Mouse (Mus musculus) retina, embryonic 14.5 days (tissue): ENCODE results near the gene Fam217b.

Experiments
- DNase-seq: peaks from one replicate; pipeline ENCODE4 v3.0.0-alpha.2; 2015; ENCODE audit warnings: low spot score

The Fam217b gene

GRCm38 (mm10) chr2:178414261-178415149 is at the start of gene Fam217b, which contains the start of gene Ppp1r3d:
Fam217b (plus strand) TSS chr2:178414524.
Ppp1r3d (minus strand) TSS chr2:178414472.
- DNase-seq, result peak; percentile 60

GRCm38 (mm10) chr2:178407053-178407815 is 7.1 kb upstream of the Fam217b start, which contains the start of gene Sycp2:
Sycp2 (minus strand) TSS chr2:178407685.
- DNase-seq, result no peak

GRCm38 (mm10) chr2:178409024-178409423 is 5.3 kb upstream of the Fam217b start:
- DNase-seq, result no peak

- no peak for DNase-seq
These were observed 4.0 kb upstream of the Fam217b start for GRCm38 (mm10) chr2:178410286-178410685.

- peak; percentile 32 for DNase-seq
These were observed 1.7 kb upstream of the Fam217b start for GRCm38 (mm10) chr2:178412598-178412997.

- peak; percentile 44 for DNase-seq
These were observed 1.2 kb upstream of the Fam217b start for GRCm38 (mm10) chr2:178413081-178413480.

- no peak for DNase-seq
These were observed 653 bp upstream of the Fam217b start for GRCm38 (mm10) chr2:178413481-178414260.

- peak; percentile 31 for DNase-seq
These were observed 775 bp downstream of the Fam217b start for GRCm38 (mm10) chr2:178415150-178415448.

GRCm38 (mm10) chr2:178416427-178416826 is 2.1 kb downstream of the Fam217b start:
- no peak for DNase-seq

- DNase-seq, result no peak
These were observed 2.6 kb downstream of the Fam217b start for GRCm38 (mm10) chr2:178416970-178417369.

- DNase-seq, result no peak
These were observed 6.3 kb downstream of the Fam217b start for GRCm38 (mm10) chr2:178420576-178420975.

- DNase-seq, result no peak
These were observed 7.3 kb downstream of the Fam217b start for GRCm38 (mm10) chr2:178421603-178422002.

- no peak for DNase-seq
These were observed 7.9 kb downstream of the Fam217b start for GRCm38 (mm10) chr2:178422186-178422585.

- DNase-seq, result no peak
These were observed 8.9 kb downstream of the Fam217b start for GRCm38 (mm10) chr2:178423223-178423622.

GRCm38 (mm10) chr2:178426229-178426628 is 11.9 kb downstream of the Fam217b start:
- DNase-seq, result peak; percentile 69

- no peak for DNase-seq
These were observed 12.9 kb downstream of the Fam217b start for GRCm38 (mm10) chr2:178427181-178427580.

GRCm38 (mm10) chr2:178428183-178428582 is 13.9 kb downstream of the Fam217b start:
- DNase-seq, result no peak

GRCm38 (mm10) chr2:178428676-178429075 is 14.4 kb downstream of the Fam217b start:
- no peak for DNase-seq

- DNase-seq, result no peak
These were observed 15.1 kb downstream of the Fam217b start for GRCm38 (mm10) chr2:178429426-178429825.

GRCm38 (mm10) chr2:178430231-178430630 is 15.9 kb downstream of the Fam217b start, which contains the start of gene Cdh26:
Cdh26 (plus strand) TSS chr2:178430531.
- DNase-seq, result no peak

- no peak for DNase-seq
These were observed 19.2 kb downstream of the Fam217b start for GRCm38 (mm10) chr2:178433495-178433894.

- no peak for DNase-seq
These were observed 19.6 kb downstream of the Fam217b start for GRCm38 (mm10) chr2:178433903-178434302.
